Mouse (Mus musculus): ENCODE results near the gene Olfr811. TPM values are rescaled to one million over a fixed set of nuclear protein-coding genes. Genes with fewer than 3 reads are reported as not detected.

The Olfr811 gene
- total and polyA plus RNA-seq, 3 experiments, result not detected

- no peak within 1 kb of the TSS for H3K27ac ChIP-seq (ENCODE audit: control insufficient read depth, low read depth, low read length)
- DNase-seq (ENCODE audit: low read depth, low spot score), result no peak
- H3K27me3 ChIP-seq (ENCODE audit: control insufficient read depth in 1 of 2, insufficient read depth in 2 of 2, low read length in 2 of 2), result no peaks in the 10 kb centered on the region
- no peaks in the 10 kb centered on the region for H3K4me1 ChIP-seq (ENCODE audit: control insufficient read depth in 1 of 2, insufficient read depth in 2 of 2, low read length in 2 of 2)
- TF ChIP-seq USF2 (IDR thresholded peaks at IDR 0.05; ENCODE audit: borderline replicate concordance in 1 of 2, insufficient read depth in 1 of 2, low read depth in 1 of 2, low read length in 2 of 2) (no peak), MAX (IDR thresholded peaks at IDR 0.05; ENCODE audit: low read length) (no peak), MAFK (IDR thresholded peaks at IDR 0.05; ENCODE audit: borderline replicate concordance, low read depth, low read length) (no peak)
- no peaks in the 10 kb centered on the region for H3K79me2 ChIP-seq (ENCODE audit: control insufficient read depth, insufficient read depth, low read length, poor library complexity)
- no peaks in the 10 kb centered on the region for H3K36me3 ChIP-seq (ENCODE audit: control insufficient read depth in 1 of 2, insufficient read depth in 2 of 2, low read length in 2 of 2)
- no peak within 1 kb of the TSS for H3K9ac ChIP-seq (ENCODE audit: control insufficient read depth, low read depth, low read length, poor library complexity, severe bottlenecking)
- H3K9me3 ChIP-seq (replicated peaks; ENCODE audit: insufficient read depth, low read length), result no peaks in the 10 kb centered on the region
- no peak within 1 kb of the TSS for H3K4me3 ChIP-seq (ENCODE audit: control insufficient read depth in 1 of 2, insufficient read depth in 1 of 2, low read depth in 2 of 2, low read length in 2 of 2)
These were observed 41.8 kb upstream of the Olfr811 start, which contains the start of gene Olfr812 for GRCm38 (mm10) chr10:129845994-129846393. TSS of gene Olfr812 (minus strand) at chr10:129846094.

- Histone ChIP-seq H3K4me3 (ENCODE audit: control insufficient read depth in 1 of 2, insufficient read depth in 1 of 2, low read depth in 2 of 2, low read length in 2 of 2) (no peak within 1 kb of the TSS), H3K27ac (ENCODE audit: control insufficient read depth, low read depth, low read length) (no peak within 1 kb of the TSS), H3K79me2 (ENCODE audit: control insufficient read depth, insufficient read depth, low read length, poor library complexity) (no peaks in the 10 kb centered on the region), H3K27me3 (ENCODE audit: control insufficient read depth in 1 of 2, insufficient read depth in 2 of 2, low read length in 2 of 2) (no peaks in the 10 kb centered on the region), H3K4me1 (ENCODE audit: control insufficient read depth in 1 of 2, insufficient read depth in 2 of 2, low read length in 2 of 2) (no peaks in the 10 kb centered on the region), H3K9ac (ENCODE audit: control insufficient read depth, low read depth, low read length, poor library complexity, severe bottlenecking) (no peak within 1 kb of the TSS), H3K9me3 (replicated peaks; ENCODE audit: insufficient read depth, low read length) (no peaks in the 10 kb centered on the region), H3K36me3 (ENCODE audit: control insufficient read depth in 1 of 2, insufficient read depth in 2 of 2, low read length in 2 of 2) (no peaks in the 10 kb centered on the region)
- DNase-seq (ENCODE audit: low read depth, low spot score), result no peak
- TF ChIP-seq GATA1 (IDR thresholded peaks at IDR 0.05; ENCODE audit: low read depth, low read length) (no peak), ELF1 (IDR thresholded peaks at IDR 0.05; ENCODE audit: low read depth, low read length) (no peak)
These were observed 9.4 kb downstream of the Olfr811 start, which contains the start of gene Olfr810 for GRCm38 (mm10) chr10:129794817-129795216. TSS of gene Olfr810 (minus strand) at chr10:129794917.

GRCm38 (mm10) chr10:129778123-129778522 lies 26.1 kb downstream of the Olfr811 start:
- TF ChIP-seq KAT2A (conservative IDR thresholded peaks at IDR 0.05; ENCODE audit: low read depth, low read length) (no peak), USF2 (IDR thresholded peaks at IDR 0.05; ENCODE audit: borderline replicate concordance in 1 of 2, insufficient read depth in 1 of 2, low read depth in 1 of 2, low read length in 2 of 2) (no peak), ZKSCAN1 (IDR thresholded peaks at IDR 0.05; ENCODE audit: low read depth, low read length) (no peak), GABPA (IDR thresholded peaks at IDR 0.05; ENCODE audit: low read depth, low read length) (no peak), CTCF (IDR thresholded peaks at IDR 0.05 in 2 of 3, conservative IDR thresholded peaks at IDR 0.05 in 1 of 3; ENCODE audit: control insufficient read depth in 1 of 3, insufficient read depth in 1 of 3, low read depth in 2 of 3, low read length in 3 of 3, poor library complexity in 1 of 3, severe bottlenecking in 1 of 3) (no peak), RAD21 (IDR thresholded peaks at IDR 0.05; ENCODE audit: low read depth, low read length) (no peak), ZC3H11A (IDR thresholded peaks at IDR 0.05; ENCODE audit: low read depth, low read length) (no peak), TCF12 (IDR thresholded peaks at IDR 0.05; ENCODE audit: low read depth, low read length) (no peak)
- Histone ChIP-seq H3K27ac (ENCODE audit: control insufficient read depth, low read depth, low read length) (no peak overlapping the region), H3K4me1 (ENCODE audit: control insufficient read depth in 1 of 2, insufficient read depth in 2 of 2, low read length in 2 of 2) (no peaks in the 10 kb centered on the region), H3K9me3 (replicated peaks; ENCODE audit: insufficient read depth, low read length) (no peaks in the 10 kb centered on the region), H3K9ac (ENCODE audit: control insufficient read depth, low read depth, low read length, poor library complexity, severe bottlenecking) (no peak overlapping the region), H3K4me3 (ENCODE audit: control insufficient read depth in 1 of 2, insufficient read depth in 1 of 2, low read depth in 2 of 2, low read length in 2 of 2) (no peak overlapping the region), H3K27me3 (ENCODE audit: control insufficient read depth in 1 of 2, insufficient read depth in 2 of 2, low read length in 2 of 2) (no peaks in the 10 kb centered on the region), H3K36me3 (ENCODE audit: control insufficient read depth in 1 of 2, insufficient read depth in 2 of 2, low read length in 2 of 2) (no peaks in the 10 kb centered on the region), H3K79me2 (ENCODE audit: control insufficient read depth, insufficient read depth, low read length, poor library complexity) (no peaks in the 10 kb centered on the region)
- DNase-seq (ENCODE audit: low read depth, low spot score), result no peak

Data from MEL (cell line).